Mouse (Mus musculus): Measurements from ENCODE around the gene Vps8. TPM values are rescaled to one million over a fixed set of nuclear protein-coding genes. Genes with fewer than 3 reads are reported as not detected.

Vps8 gene
- polyA plus RNA-seq, 1 experiment = 19.4 TPM

GRCm38 (mm10) chr16:21496799-21497198 is 73.9 kb downstream of the Vps8 start:
- H3K79me2 ChIP-seq (ENCODE audit: control insufficient read depth, insufficient read depth) = no peaks in the 10 kb centered on the region
- H3K36me3 ChIP-seq (ENCODE audit: control insufficient read depth, insufficient read depth) = peaks cover 15% of the 10 kb centered on the region
- H3K27me3 ChIP-seq (ENCODE audit: control insufficient read depth, insufficient read depth, insufficient read length) = no peaks in the 10 kb centered on the region
- no peak overlapping the region for H3K4me2 ChIP-seq (ENCODE audit: low read depth)
- H3K4me3 ChIP-seq = no peak overlapping the region
- H3ac ChIP-seq (ENCODE audit: control insufficient read depth, insufficient read length) = no peak overlapping the region
- no peak for TF ChIP-seq SRF (IDR thresholded peaks at IDR 0.05; ENCODE audit: control insufficient read depth, insufficient read length, low read depth)
- no peak for TF ChIP-seq CEBPB (IDR thresholded peaks at IDR 0.05; ENCODE audit: insufficient read depth, poor library complexity, severe bottlenecking)
- no peak for TF ChIP-seq TCF3 (IDR thresholded peaks at IDR 0.05; ENCODE audit: insufficient read length, low read depth)
- TF ChIP-seq MYOG (IDR thresholded peaks at IDR 0.05; ENCODE audit: control insufficient read depth in 1 of 3, insufficient read depth in 1 of 3, insufficient read length in 2 of 3, low read depth in 2 of 3) = no peak
- TF ChIP-seq REST (IDR thresholded peaks at IDR 0.05; ENCODE audit: insufficient read depth, insufficient read length) = no peak
- TF ChIP-seq POLR2A (IDR thresholded peaks at IDR 0.05; ENCODE audit: insufficient read length, low read depth) = no peak
- TF ChIP-seq POLR2AphosphoS2 (IDR thresholded peaks at IDR 0.05; ENCODE audit: insufficient read length, low read depth) = no peak
- TF ChIP-seq TCF12 (IDR thresholded peaks at IDR 0.05; ENCODE audit: insufficient read depth, poor library complexity, severe bottlenecking) = no peak
- no peak for TF ChIP-seq USF1 (IDR thresholded peaks at IDR 0.05; ENCODE audit: low read depth)
- TF ChIP-seq MAX (IDR thresholded peaks at IDR 0.05; ENCODE audit: low read depth) = no peak
- TF ChIP-seq E2F4 (IDR thresholded peaks at IDR 0.05; ENCODE audit: insufficient read depth) = no peak
- no peak for TF ChIP-seq MYOD1 (IDR thresholded peaks at IDR 0.05; ENCODE audit: control insufficient read depth in 1 of 3, insufficient read length in 2 of 3, low read depth in 2 of 3)

- no peak for TF ChIP-seq POLR2A (IDR thresholded peaks at IDR 0.05; ENCODE audit: insufficient read length, low read depth)
- TF ChIP-seq MYOG (IDR thresholded peaks at IDR 0.05; ENCODE audit: control insufficient read depth in 1 of 3, insufficient read depth in 1 of 3, insufficient read length in 2 of 3, low read depth in 2 of 3) = no peak
- Histone ChIP-seq H3K4me2 (ENCODE audit: low read depth) (no peak overlapping the region), H3K27me3 (ENCODE audit: control insufficient read depth, insufficient read depth, insufficient read length) (no peaks in the 10 kb centered on the region), H3K4me3 (no peak overlapping the region), H3K36me3 (ENCODE audit: control insufficient read depth, insufficient read depth) (peaks cover 16% of the 10 kb centered on the region), H3ac (ENCODE audit: control insufficient read depth, insufficient read length) (no peak overlapping the region), H3K79me2 (ENCODE audit: control insufficient read depth, insufficient read depth) (no peaks in the 10 kb centered on the region)
Measured at GRCm38 (mm10) chr16:21497627-21498026, 74.7 kb downstream of the Vps8 start.

DNA sequence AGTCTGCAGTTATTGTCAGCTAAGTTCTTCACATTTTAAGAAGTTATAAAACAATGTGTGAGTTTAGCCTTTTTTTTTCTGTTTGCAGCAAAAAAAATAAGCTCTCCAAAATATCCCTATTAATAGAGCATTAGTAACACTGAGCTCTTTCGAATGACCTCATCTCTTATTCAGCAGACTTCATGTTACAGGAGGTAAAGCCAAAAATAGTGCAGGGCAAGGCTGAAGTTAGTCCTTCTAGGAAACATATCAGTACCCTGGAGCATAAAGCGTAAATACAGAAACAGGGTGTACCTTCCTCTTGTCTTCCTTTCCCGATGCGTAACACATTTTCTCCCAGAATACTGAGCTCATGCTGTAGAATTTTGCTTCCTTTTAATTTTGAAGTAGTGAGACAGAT is 76.1 kb downstream of the Vps8 start:
- no peak overlapping the region for H3K4me3 ChIP-seq
- H3K36me3 ChIP-seq (ENCODE audit: control insufficient read depth, insufficient read depth) = peaks cover 18% of the 10 kb centered on the region
- no peaks in the 10 kb centered on the region for H3K27me3 ChIP-seq (ENCODE audit: control insufficient read depth, insufficient read depth, insufficient read length)
- H3K4me2 ChIP-seq (ENCODE audit: low read depth) = peak overlapping the region; percentile 63
- H3K79me2 ChIP-seq (ENCODE audit: control insufficient read depth, insufficient read depth) = no peaks in the 10 kb centered on the region
- TF ChIP-seq MYOD1 (IDR thresholded peaks at IDR 0.05; ENCODE audit: control insufficient read depth in 1 of 3, insufficient read length in 2 of 3, low read depth in 2 of 3) (no peak), TCF12 (IDR thresholded peaks at IDR 0.05; ENCODE audit: insufficient read depth, poor library complexity, severe bottlenecking) (no peak), REST (IDR thresholded peaks at IDR 0.05; ENCODE audit: insufficient read depth, insufficient read length) (no peak)
- no peak overlapping the region for H3ac ChIP-seq (ENCODE audit: control insufficient read depth, insufficient read length)

DNA sequence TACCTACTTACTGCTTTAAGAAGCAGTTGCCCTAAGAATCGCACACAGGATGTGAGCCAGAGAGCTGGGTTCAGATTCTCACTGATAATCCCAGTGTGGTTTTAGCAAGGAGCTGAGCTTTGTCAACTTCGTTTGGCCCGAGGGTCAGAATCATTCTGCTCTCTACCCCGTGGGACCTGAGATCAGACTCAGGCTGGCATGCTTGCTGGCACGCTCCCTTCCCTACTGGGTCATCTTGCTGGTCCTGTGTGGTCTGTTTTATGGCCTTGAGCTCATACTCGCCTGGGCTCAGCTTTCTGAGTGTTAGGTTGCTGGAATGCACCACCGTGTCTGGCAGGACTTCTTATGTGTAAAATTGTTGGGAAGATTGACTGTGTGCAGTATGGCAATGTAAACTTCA is 76.7 kb downstream of the Vps8 start:
- TF ChIP-seq REST (IDR thresholded peaks at IDR 0.05; ENCODE audit: insufficient read depth, insufficient read length) = no peak
- no peak for TF ChIP-seq MAX (IDR thresholded peaks at IDR 0.05; ENCODE audit: low read depth)
- TF ChIP-seq POLR2AphosphoS2 (IDR thresholded peaks at IDR 0.05; ENCODE audit: insufficient read length, low read depth) = no peak
- TF ChIP-seq MYOG (IDR thresholded peaks at IDR 0.05; ENCODE audit: control insufficient read depth in 1 of 3, insufficient read depth in 1 of 3, insufficient read length in 2 of 3, low read depth in 2 of 3) = no peak
- TF ChIP-seq E2F4 (IDR thresholded peaks at IDR 0.05; ENCODE audit: insufficient read depth) = no peak
- TF ChIP-seq CEBPB (IDR thresholded peaks at IDR 0.05; ENCODE audit: insufficient read depth, poor library complexity, severe bottlenecking) = no peak
- TF ChIP-seq USF1 (IDR thresholded peaks at IDR 0.05; ENCODE audit: low read depth) = no peak
- TF ChIP-seq POLR2A (IDR thresholded peaks at IDR 0.05; ENCODE audit: insufficient read length, low read depth) = no peak
- no peak for TF ChIP-seq SRF (IDR thresholded peaks at IDR 0.05; ENCODE audit: control insufficient read depth, insufficient read length, low read depth)
- TF ChIP-seq TCF3 (IDR thresholded peaks at IDR 0.05; ENCODE audit: insufficient read length, low read depth) = no peak
- no peak for TF ChIP-seq MYOD1 (IDR thresholded peaks at IDR 0.05; ENCODE audit: control insufficient read depth in 1 of 3, insufficient read length in 2 of 3, low read depth in 2 of 3)
- TF ChIP-seq TCF12 (IDR thresholded peaks at IDR 0.05; ENCODE audit: insufficient read depth, poor library complexity, severe bottlenecking) = no peak
- Histone ChIP-seq H3K79me2 (ENCODE audit: control insufficient read depth, insufficient read depth) (no peaks in the 10 kb centered on the region), H3K27me3 (ENCODE audit: control insufficient read depth, insufficient read depth, insufficient read length) (no peaks in the 10 kb centered on the region), H3K4me2 (ENCODE audit: low read depth) (peak overlapping the region; percentile 63), H3ac (ENCODE audit: control insufficient read depth, insufficient read length) (no peak overlapping the region), H3K36me3 (ENCODE audit: control insufficient read depth, insufficient read depth) (peaks cover 19% of the 10 kb centered on the region), H3K4me3 (no peak overlapping the region)

DNA sequence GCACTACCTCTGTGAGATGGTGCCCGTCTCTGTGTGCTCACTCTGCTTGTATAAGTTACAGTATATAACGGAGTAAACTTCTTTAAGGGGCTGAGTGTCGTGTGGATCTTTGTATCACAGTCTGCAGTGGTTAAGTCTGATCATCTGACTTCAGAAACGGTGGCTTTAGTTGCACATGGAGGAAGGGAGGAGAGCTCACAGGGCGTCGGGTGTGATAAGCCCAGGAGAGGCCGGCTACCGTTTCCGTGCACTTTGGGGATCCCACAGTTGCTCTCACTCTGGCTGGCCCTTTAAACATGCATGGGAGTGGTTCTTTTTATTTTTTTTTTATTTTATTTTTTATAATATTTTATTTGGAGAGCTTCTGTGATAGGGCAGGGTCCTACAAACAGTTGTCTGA is 95.9 kb downstream of the Vps8 start:
- TF ChIP-seq TCF12 (IDR thresholded peaks at IDR 0.05; ENCODE audit: insufficient read depth, poor library complexity, severe bottlenecking) (no peak), POLR2A (IDR thresholded peaks at IDR 0.05; ENCODE audit: insufficient read length, low read depth) (no peak), MYOD1 (IDR thresholded peaks at IDR 0.05; ENCODE audit: control insufficient read depth in 1 of 3, insufficient read length in 2 of 3, low read depth in 2 of 3) (no peak), REST (IDR thresholded peaks at IDR 0.05; ENCODE audit: insufficient read depth, insufficient read length) (no peak), E2F4 (IDR thresholded peaks at IDR 0.05; ENCODE audit: insufficient read depth) (no peak), MAX (IDR thresholded peaks at IDR 0.05; ENCODE audit: low read depth) (no peak), SRF (IDR thresholded peaks at IDR 0.05; ENCODE audit: control insufficient read depth, insufficient read length, low read depth) (no peak), USF1 (IDR thresholded peaks at IDR 0.05; ENCODE audit: low read depth) (no peak), POLR2AphosphoS2 (IDR thresholded peaks at IDR 0.05; ENCODE audit: insufficient read length, low read depth) (no peak), TCF3 (IDR thresholded peaks at IDR 0.05; ENCODE audit: insufficient read length, low read depth) (no peak), CEBPB (IDR thresholded peaks at IDR 0.05; ENCODE audit: insufficient read depth, poor library complexity, severe bottlenecking) (no peak), MYOG (IDR thresholded peaks at IDR 0.05; ENCODE audit: control insufficient read depth in 1 of 3, insufficient read depth in 1 of 3, insufficient read length in 2 of 3, low read depth in 2 of 3) (no peak)
- Histone ChIP-seq H3K4me3 (no peak overlapping the region), H3K27me3 (ENCODE audit: control insufficient read depth, insufficient read depth, insufficient read length) (no peaks in the 10 kb centered on the region), H3K4me2 (ENCODE audit: low read depth) (no peak overlapping the region), H3K36me3 (ENCODE audit: control insufficient read depth, insufficient read depth) (peaks cover 6% of the 10 kb centered on the region), H3K79me2 (ENCODE audit: control insufficient read depth, insufficient read depth) (no peaks in the 10 kb centered on the region), H3ac (ENCODE audit: control insufficient read depth, insufficient read length) (no peak overlapping the region)
